Mouse (Mus musculus) intestine, embryonic 16.5 days (tissue): ENCODE results near the gene Rangap1. TPM values are rescaled to one million over a fixed set of nuclear protein-coding genes. Genes with fewer than 3 reads are reported as not detected.

Experiments used
- ATAC-seq: fragments of 200-750 bp; cut with Nextera tagmentation; 2 replicates; pipeline ENCODE4 v1.8.0; 2017; ENCODE audit warnings: moderate TSS enrichment, moderate library complexity
- H3K27ac ChIP-seq: fragments of 300-500 bp; sonication (generic); 2 replicates; pipeline ENCODE4 v1.5.1; 2014; ENCODE audit warnings: mild to moderate bottlenecking, low read length
- H3K27me3 ChIP-seq: fragments of 300-500 bp; sonication (generic); replicated peaks from 2 replicates; pipeline ENCODE4 v1.6.1; 2014; ENCODE audit warnings: low read length, control low read depth, mixed read lengths; ENCODE audit not compliant: control insufficient read depth, insufficient read depth
- H3K36me3 ChIP-seq: fragments of 300-500 bp; sonication (generic); 2 replicates; pipeline ENCODE4 v1.6.1; 2014; ENCODE audit warnings: low read length, control low read depth; ENCODE audit not compliant: control insufficient read depth, insufficient read depth
- H3K4me1 ChIP-seq: fragments of 300-500 bp; sonication (generic); 2 replicates; pipeline ENCODE4 v1.6.1; 2014; ENCODE audit warnings: low read length, control low read depth, mixed read lengths; ENCODE audit not compliant: control insufficient read depth, insufficient read depth
- H3K4me2 ChIP-seq: fragments of 300-500 bp; sonication (generic); 2 replicates; pipeline ENCODE4 v1.6.1; 2014; ENCODE audit warnings: low read depth, low read length, control low read depth
- H3K4me3 ChIP-seq: fragments of 300-500 bp; sonication (generic); 2 replicates; pipeline ENCODE4 v1.5.1; 2014; ENCODE audit warnings: mild to moderate bottlenecking, low read length
- H3K9ac ChIP-seq: fragments of 300-500 bp; sonication (generic); 2 replicates; pipeline ENCODE4 v1.6.1; 2014; ENCODE audit warnings: low read depth, low read length
- H3K9me3 ChIP-seq: fragments of 300-500 bp; sonication (generic); 2 replicates; pipeline ENCODE4 v1.6.1; 2016; ENCODE audit warnings: low read length, control low read depth; ENCODE audit not compliant: control insufficient read depth
- WGBS: fragments of 180-500 bp; shearing (Covaris S2); extraction: QIAGEN DNeasy Blood & Tissue Kit; methylation state at CpG from one replicate; pipeline ENCODE4 v1.1.7; 2014; 5-methylcytosine and 5-hydroxymethylcytosine counted together
- polyA plus RNA-seq: library from polyadenylated mRNA; unstranded; fragments of >200 nt; fragmentation: Nextera tagmentation; extraction: Ambion mirVana; gene quantifications from 2 replicates; pipeline ENCODE4 v1.2.1, GENCODE M21; 2015

The Rangap1 gene
- polyA plus RNA-seq, 1 experiment from 2014 or later = 90.4 TPM

DNA sequence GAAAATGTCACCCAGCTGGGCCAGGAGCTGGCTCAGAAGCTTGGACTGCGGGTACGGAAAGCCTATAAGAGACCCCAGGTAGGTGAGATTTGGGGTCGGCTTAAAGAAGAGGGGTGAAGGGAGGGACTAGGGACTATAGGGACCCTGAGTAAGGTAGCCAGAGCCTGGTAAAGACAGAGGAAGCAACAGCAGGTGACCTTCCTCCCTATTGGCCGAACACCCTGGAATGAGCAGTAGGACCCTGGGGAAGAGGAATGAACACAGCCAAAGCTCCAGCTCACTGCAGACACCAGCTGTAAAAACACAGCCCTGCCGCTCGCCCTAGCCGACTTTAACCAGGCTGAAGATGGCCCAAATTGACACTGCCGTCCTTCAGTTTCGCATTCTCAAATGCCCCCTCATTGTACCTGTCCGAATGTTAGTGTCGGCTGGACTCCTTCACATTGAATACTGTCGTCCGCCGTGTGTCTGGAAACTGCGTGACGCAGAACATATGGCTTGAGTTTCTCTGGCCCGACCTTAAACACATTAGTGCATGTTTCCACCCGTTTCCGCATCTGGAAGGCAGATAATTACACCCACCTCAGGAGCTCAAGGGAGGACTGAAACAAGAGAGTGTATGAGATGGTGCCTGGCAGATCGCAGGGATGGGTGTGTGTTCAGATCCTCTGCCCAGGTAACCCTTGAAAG is 27.2 kb upstream of the Rangap1 start:
- H3K9ac ChIP-seq = no peak overlapping the region
- H3K4me2 ChIP-seq = no peak overlapping the region
- H3K4me3 ChIP-seq = no peak overlapping the region
- no peaks in the 10 kb centered on the region for H3K9me3 ChIP-seq
- H3K4me1 ChIP-seq = no peaks in the 10 kb centered on the region
- no peak for ATAC-seq
- H3K27me3 ChIP-seq = no peaks in the 10 kb centered on the region
- no peak overlapping the region for H3K27ac ChIP-seq
- WGBS = 77% methylated on average over 20 of the region's 20 CpGs
- peaks cover 4% of the 10 kb centered on the region for H3K36me3 ChIP-seq

DNA sequence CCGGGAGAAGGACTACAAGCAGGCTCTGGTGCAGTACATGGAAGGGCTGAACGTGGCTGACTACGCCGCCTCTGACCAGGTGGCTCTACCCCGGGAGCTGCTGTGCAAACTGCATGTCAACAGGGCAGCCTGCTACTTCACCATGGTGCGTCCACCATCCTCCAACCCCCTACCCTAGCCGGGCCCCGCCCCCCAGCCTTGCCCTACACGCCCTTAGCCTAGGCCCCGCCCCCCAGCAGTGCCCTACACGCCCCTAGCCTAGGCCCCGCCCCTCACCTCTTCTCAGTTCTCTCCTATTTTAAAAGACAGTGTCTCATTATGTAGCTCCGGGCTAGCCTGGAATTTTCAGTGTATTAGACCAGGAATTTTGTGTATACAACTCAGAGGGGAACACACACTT is 23.7 kb upstream of the Rangap1 start:
- Histone ChIP-seq H3K36me3 (peaks cover 2% of the 10 kb centered on the region), H3K9ac (no peak overlapping the region), H3K4me3 (no peak overlapping the region), H3K4me2 (no peak overlapping the region), H3K27ac (no peak overlapping the region), H3K4me1 (no peaks in the 10 kb centered on the region), H3K9me3 (no peaks in the 10 kb centered on the region), H3K27me3 (no peaks in the 10 kb centered on the region)
- WGBS = 59% methylated on average over 13 of the region's 13 CpGs
- peak; percentile 23; the same call in 1 of the 2 replicates for ATAC-seq

DNA sequence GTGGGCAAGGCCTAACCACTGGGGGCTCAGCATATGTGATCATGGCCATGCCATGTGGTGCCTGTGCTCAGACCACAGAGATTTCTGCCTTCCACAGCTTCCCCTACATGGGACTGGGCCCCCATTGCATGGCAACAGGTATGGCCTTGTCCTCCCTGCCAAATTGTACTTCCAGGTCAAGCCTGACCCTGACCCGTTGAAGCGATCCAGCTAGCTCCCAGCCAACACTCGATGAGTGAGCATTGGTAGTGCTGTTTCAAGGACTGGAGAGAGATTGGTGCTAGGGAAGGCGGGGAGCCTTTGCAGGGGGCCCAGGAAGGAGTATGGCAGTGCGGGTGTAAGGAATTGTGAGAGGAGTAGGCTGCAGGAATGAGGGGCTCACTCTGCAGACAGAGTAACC is 21.1 kb upstream of the Rangap1 start:
- no peak overlapping the region for H3K9ac ChIP-seq
- WGBS = 85% methylated on average over 5 of the region's 5 CpGs

DNA sequence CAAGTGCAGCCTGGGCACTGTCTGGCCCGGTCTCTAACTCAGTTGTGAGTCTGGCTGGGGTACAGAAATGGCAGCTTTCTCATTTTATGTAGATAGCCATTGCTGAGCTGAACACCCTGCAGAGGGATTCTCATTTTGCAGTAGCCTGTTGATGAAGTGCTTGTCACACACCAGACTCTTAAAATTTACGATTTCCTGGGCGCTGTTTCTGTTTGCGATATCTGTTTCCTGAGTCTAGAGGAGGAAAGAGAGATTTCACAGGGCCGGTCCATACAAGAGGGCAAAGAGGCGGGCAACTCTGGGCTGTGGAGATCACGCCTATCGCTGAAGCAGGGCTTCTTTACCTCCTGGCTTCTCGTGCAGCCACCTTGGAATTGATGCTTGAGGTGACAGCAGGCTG is 20.3 kb upstream of the Rangap1 start:
- no peak overlapping the region for H3K4me2 ChIP-seq
- peaks cover 4% of the 10 kb centered on the region; the same call in 1 of the 2 replicates for H3K36me3 ChIP-seq
- H3K4me1 ChIP-seq = 0 out of 2 replicates have a peak, but pooled peaks cover under 1% of the 10 kb centered on the region
- H3K27me3 ChIP-seq = no peaks in the 10 kb centered on the region
- no peaks in the 10 kb centered on the region for H3K9me3 ChIP-seq
- no peak for ATAC-seq
- H3K9ac ChIP-seq = no peak overlapping the region
- WGBS = 67% methylated on average over 9 of the region's 9 CpGs
- no peak overlapping the region for H3K4me3 ChIP-seq
- no peak overlapping the region for H3K27ac ChIP-seq

More for the DNA sequence above, 21.1 kb upstream of the Rangap1 start:
- Histone ChIP-seq H3K4me1 (no peaks in the 10 kb centered on the region), H3K27ac (no peak overlapping the region), H3K4me3 (no peak overlapping the region), H3K27me3 (no peaks in the 10 kb centered on the region), H3K4me2 (no peak overlapping the region), H3K36me3 (peaks cover 4% of the 10 kb centered on the region; the same call in 1 of the 2 replicates), H3K9me3 (no peaks in the 10 kb centered on the region)
- no peak for ATAC-seq

DNA sequence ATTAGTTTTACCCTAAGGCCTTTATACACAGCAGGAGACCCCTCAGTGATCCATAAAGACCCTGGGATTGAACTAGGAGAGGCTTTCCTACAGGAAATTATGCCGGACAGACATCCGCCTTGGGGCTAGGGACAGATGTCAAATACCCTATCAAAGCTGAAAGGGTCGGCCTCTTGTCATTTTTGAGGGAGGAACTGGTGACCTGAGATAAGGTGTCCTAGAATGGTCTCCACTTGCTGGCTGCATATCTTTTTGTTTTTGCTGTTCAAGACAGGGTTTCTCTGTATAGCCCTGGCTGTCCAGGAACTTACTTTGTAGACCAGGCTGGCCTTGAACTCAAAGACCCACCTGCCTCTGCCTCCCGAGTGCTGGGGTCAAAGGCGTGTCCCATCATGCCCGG is 19.2 kb upstream of the Rangap1 start:
- no peak for ATAC-seq
- Histone ChIP-seq H3K9ac (no peak overlapping the region), H3K4me1 (0 out of 2 replicates have a peak, but pooled peaks cover 4% of the 10 kb centered on the region), H3K36me3 (peaks cover 4% of the 10 kb centered on the region; the same call in 1 of the 2 replicates), H3K9me3 (no peaks in the 10 kb centered on the region), H3K27ac (no peak overlapping the region), H3K4me3 (no peak overlapping the region), H3K27me3 (no peaks in the 10 kb centered on the region), H3K4me2 (no peak overlapping the region)
- WGBS = 89% methylated on average over 6 of the region's 6 CpGs

DNA sequence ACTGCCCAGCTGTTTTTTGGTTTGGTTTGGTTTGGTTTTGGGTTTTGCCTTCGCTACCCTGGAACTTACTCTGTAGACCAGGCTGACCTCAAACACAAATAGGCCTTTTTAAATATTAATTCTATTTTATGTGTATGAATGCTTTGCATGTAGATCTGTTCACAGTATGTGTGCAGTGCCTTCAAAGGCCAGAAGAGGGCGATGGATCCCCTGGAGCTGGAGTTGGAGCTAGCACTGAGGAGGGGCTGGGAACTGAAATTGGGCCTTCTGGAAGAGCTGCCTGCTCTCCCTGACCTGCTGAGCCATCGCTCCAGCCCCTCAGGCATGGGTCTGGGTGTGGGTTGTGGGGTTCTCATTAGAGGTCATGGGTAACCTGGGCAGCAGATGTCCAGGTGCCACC is 16.6 kb upstream of the Rangap1 start:
- Histone ChIP-seq H3K9me3 (no peaks in the 10 kb centered on the region), H3K36me3 (0 out of 2 replicates have a peak, but pooled peaks cover 2% of the 10 kb centered on the region), H3K4me3 (no peak overlapping the region), H3K4me1 (0 out of 2 replicates have a peak, but pooled peaks cover 4% of the 10 kb centered on the region), H3K27ac (no peak overlapping the region), H3K27me3 (no peaks in the 10 kb centered on the region), H3K9ac (no peak overlapping the region), H3K4me2 (no peak overlapping the region)
- ATAC-seq = no peak
- WGBS = 90% methylated on average over 3 of the region's 3 CpGs

DNA sequence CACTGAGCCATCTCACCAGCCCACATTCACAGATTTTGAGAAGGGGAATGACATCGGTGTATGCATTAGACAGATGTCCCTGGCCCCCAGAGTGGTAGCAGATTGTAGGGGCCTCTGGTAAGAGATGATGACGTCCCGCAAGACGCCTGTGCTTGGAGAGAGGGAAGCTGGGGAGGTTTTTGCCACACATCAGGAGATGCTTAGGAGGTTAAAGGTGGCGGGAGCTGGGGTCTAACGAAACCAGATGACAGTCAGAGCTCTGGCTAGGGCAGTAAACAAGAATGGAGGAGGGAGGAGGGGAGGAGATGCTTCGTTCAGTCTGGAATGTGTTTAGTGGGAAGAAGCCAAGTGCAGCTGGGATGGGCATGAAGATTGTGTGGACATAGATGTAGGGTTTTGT is 16.1 kb upstream of the Rangap1 start:
- Histone ChIP-seq H3K27ac (no peak overlapping the region), H3K9me3 (no peaks in the 10 kb centered on the region), H3K4me1 (0 out of 2 replicates have a peak, but pooled peaks cover 4% of the 10 kb centered on the region), H3K36me3 (0 out of 2 replicates have a peak, but pooled peaks cover 2% of the 10 kb centered on the region), H3K4me3 (no peak overlapping the region), H3K9ac (no peak overlapping the region), H3K27me3 (no peaks in the 10 kb centered on the region), H3K4me2 (no peak overlapping the region)
- ATAC-seq = no peak
- WGBS = 87% methylated on average over 7 of the region's 7 CpGs

DNA sequence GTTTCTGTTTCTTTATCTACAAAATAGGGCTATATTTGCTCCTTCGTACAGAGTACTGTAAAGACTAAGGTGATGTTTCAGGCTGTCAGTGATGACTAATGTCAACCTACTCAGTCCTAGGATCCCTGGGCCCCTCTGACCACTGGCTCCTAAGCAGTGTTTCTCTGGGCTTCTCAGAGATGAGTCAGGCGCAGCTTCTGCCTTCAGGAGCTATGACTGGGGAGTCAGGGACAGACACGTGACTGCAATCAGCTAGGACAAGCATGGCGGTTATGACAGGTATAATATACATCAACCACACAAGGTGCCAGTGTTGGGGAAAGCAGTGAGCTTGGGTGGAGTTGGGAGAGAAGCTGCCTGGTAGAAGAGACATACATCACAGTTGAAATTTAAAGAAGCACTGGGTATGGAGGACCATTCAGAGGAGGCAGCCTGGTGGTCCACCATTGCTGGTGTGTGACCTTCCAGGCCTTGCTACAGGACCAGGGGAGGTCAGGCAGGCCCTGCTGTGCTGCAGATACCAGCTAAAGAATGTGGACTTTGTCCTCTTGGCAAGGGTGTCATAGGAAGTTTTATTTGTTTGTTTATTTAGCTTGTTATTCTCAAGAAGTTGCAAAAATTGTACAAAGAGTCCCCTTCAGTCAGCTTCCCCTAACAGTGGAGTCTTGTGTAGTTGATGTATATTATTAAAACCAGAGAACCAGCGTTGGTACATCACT is 15.2 kb upstream of the Rangap1 start:
- WGBS = 86% methylated on average over 5 of the region's 5 CpGs
- H3K4me3 ChIP-seq = no peak overlapping the region
- no peak overlapping the region for H3K9ac ChIP-seq
- 0 out of 2 replicates have a peak, but pooled peaks cover 2% of the 10 kb centered on the region for H3K36me3 ChIP-seq
- H3K9me3 ChIP-seq = no peaks in the 10 kb centered on the region
- H3K27me3 ChIP-seq = no peaks in the 10 kb centered on the region
- H3K27ac ChIP-seq = no peak overlapping the region
- 0 out of 2 replicates have a peak, but pooled peaks cover 4% of the 10 kb centered on the region for H3K4me1 ChIP-seq
- H3K4me2 ChIP-seq = no peak overlapping the region
- no peak; the same call in 1 of the 2 replicates for ATAC-seq

DNA sequence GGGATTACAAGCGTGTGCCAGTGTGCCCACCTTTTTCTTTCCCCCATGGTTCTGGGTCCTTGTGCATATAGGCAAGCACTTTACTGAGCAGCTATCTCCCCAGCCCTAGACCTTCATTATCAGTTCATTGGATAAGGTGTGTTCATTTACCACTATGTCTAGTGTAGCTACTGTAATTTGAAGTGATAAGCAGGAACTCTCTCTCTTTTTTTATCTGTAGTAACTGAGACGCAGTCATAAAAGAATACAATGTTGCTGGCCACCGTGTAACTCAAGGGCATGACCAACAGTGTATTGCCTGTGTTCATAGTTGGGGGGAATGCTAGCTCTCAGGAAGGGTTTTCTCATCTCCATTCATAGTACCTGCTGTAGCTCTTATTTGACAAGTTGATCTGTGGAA is 14.2 kb upstream of the Rangap1 start:
- Histone ChIP-seq H3K4me3 (no peak overlapping the region), H3K27me3 (no peaks in the 10 kb centered on the region), H3K4me1 (0 out of 2 replicates have a peak, but pooled peaks cover 4% of the 10 kb centered on the region), H3K9ac (no peak overlapping the region), H3K27ac (no peak overlapping the region), H3K9me3 (no peaks in the 10 kb centered on the region), H3K36me3 (0 out of 2 replicates have a peak, but pooled peaks cover 2% of the 10 kb centered on the region), H3K4me2 (no peak overlapping the region)
- ATAC-seq = peak; percentile 74; the same call in 1 of the 2 replicates
- WGBS = 67% methylated on average over 3 of the region's 3 CpGs
